Mouse (Mus musculus): ENCODE measurements around the gene Ly6g5c. TPM values are rescaled to one million over a fixed set of nuclear protein-coding genes. Genes with fewer than 3 reads are reported as not detected.
A peak's percentile ranks its signal among the peaks of the same experiment; 100 is the strongest.

The Ly6g5c gene
- polyA plus RNA-seq, 1 experiment, result not detected

DNA sequence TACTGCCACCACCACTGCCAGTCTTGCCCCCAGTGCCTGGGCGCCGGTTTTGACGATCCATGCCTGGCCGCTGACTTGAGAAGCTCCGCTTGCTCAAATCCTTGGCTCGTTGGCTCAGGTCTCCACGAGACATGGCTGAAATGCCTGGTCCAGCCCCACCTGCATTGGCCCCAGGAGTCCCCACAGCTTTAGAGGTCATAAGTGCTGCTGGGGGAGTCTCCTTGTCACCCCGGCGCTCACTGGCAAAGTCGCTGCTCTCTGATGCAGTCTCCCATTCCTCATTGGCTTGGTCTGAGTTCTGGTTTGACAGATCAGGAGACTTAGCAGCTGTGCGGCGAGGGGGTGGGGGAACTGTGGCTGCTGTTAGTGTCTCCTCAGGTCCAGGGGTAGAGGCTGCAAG lies 47.4 kb downstream of the Ly6g5c start:
- Histone ChIP-seq H3ac (ENCODE audit: control insufficient read depth, insufficient read length) (no peak overlapping the region), H3K4me3 (no peak overlapping the region), H3K79me2 (ENCODE audit: control insufficient read depth, insufficient read depth) (peaks cover 23% of the 10 kb centered on the region), H3K27me3 (ENCODE audit: control insufficient read depth, insufficient read depth, insufficient read length) (no peaks in the 10 kb centered on the region), H3K36me3 (ENCODE audit: control insufficient read depth, insufficient read depth) (peaks cover 38% of the 10 kb centered on the region), H3K4me2 (ENCODE audit: low read depth) (no peak overlapping the region)
- no peak for TF ChIP-seq SRF (IDR thresholded peaks at IDR 0.05; ENCODE audit: control insufficient read depth, insufficient read length, low read depth)
- TF ChIP-seq POLR2A (IDR thresholded peaks at IDR 0.05; ENCODE audit: insufficient read length, low read depth), result no peak
- TF ChIP-seq E2F4 (IDR thresholded peaks at IDR 0.05; ENCODE audit: insufficient read depth), result no peak
- TF ChIP-seq TCF12 (IDR thresholded peaks at IDR 0.05; ENCODE audit: insufficient read depth, poor library complexity, severe bottlenecking), result no peak
- no peak for TF ChIP-seq USF1 (IDR thresholded peaks at IDR 0.05; ENCODE audit: low read depth)
- TF ChIP-seq MYOG (IDR thresholded peaks at IDR 0.05; ENCODE audit: control insufficient read depth in 1 of 3, insufficient read depth in 1 of 3, insufficient read length in 2 of 3, low read depth in 2 of 3), result no peak
- TF ChIP-seq MYOD1 (IDR thresholded peaks at IDR 0.05; ENCODE audit: control insufficient read depth in 1 of 3, insufficient read length in 2 of 3, low read depth in 2 of 3), result no peak
- no peak for TF ChIP-seq TCF3 (IDR thresholded peaks at IDR 0.05; ENCODE audit: insufficient read length, low read depth)
- no peak for TF ChIP-seq CEBPB (IDR thresholded peaks at IDR 0.05; ENCODE audit: insufficient read depth, poor library complexity, severe bottlenecking)
- TF ChIP-seq MAX (IDR thresholded peaks at IDR 0.05; ENCODE audit: low read depth), result no peak

- Histone ChIP-seq H3K36me3 (ENCODE audit: control insufficient read depth, insufficient read depth) (peaks cover 48% of the 10 kb centered on the region), H3K4me2 (ENCODE audit: low read depth) (no peak overlapping the region), H3ac (ENCODE audit: control insufficient read depth, insufficient read length) (no peak overlapping the region), H3K27me3 (ENCODE audit: control insufficient read depth, insufficient read depth, insufficient read length) (no peaks in the 10 kb centered on the region), H3K79me2 (ENCODE audit: control insufficient read depth, insufficient read depth) (peaks cover 35% of the 10 kb centered on the region), H3K4me3 (no peak overlapping the region)
- TF ChIP-seq USF1 (IDR thresholded peaks at IDR 0.05; ENCODE audit: low read depth), result no peak
- no peak for TF ChIP-seq MYOG (IDR thresholded peaks at IDR 0.05; ENCODE audit: control insufficient read depth in 1 of 3, insufficient read depth in 1 of 3, insufficient read length in 2 of 3, low read depth in 2 of 3)
- no peak for TF ChIP-seq E2F4 (IDR thresholded peaks at IDR 0.05; ENCODE audit: insufficient read depth)
- no peak for TF ChIP-seq MAX (IDR thresholded peaks at IDR 0.05; ENCODE audit: low read depth)
- TF ChIP-seq POLR2A (IDR thresholded peaks at IDR 0.05; ENCODE audit: insufficient read length, low read depth), result no peak
- no peak for TF ChIP-seq REST (IDR thresholded peaks at IDR 0.05; ENCODE audit: insufficient read depth, insufficient read length)
- TF ChIP-seq MYOD1 (IDR thresholded peaks at IDR 0.05; ENCODE audit: control insufficient read depth in 1 of 3, insufficient read length in 2 of 3, low read depth in 2 of 3), result no peak
- TF ChIP-seq SRF (IDR thresholded peaks at IDR 0.05; ENCODE audit: control insufficient read depth, insufficient read length, low read depth), result no peak
- TF ChIP-seq POLR2AphosphoS2 (IDR thresholded peaks at IDR 0.05; ENCODE audit: insufficient read length, low read depth), result no peak
- no peak for TF ChIP-seq TCF12 (IDR thresholded peaks at IDR 0.05; ENCODE audit: insufficient read depth, poor library complexity, severe bottlenecking)
- TF ChIP-seq TCF3 (IDR thresholded peaks at IDR 0.05; ENCODE audit: insufficient read length, low read depth), result no peak
- TF ChIP-seq CEBPB (IDR thresholded peaks at IDR 0.05; ENCODE audit: insufficient read depth, poor library complexity, severe bottlenecking), result no peak
These were observed 48.6 kb downstream of the Ly6g5c start for GRCm38 (mm10) chr17:35156461-35157200.

- Histone ChIP-seq H3K79me2 (ENCODE audit: control insufficient read depth, insufficient read depth) (peaks cover 41% of the 10 kb centered on the region), H3K4me2 (ENCODE audit: low read depth) (no peak overlapping the region), H3K4me3 (no peak overlapping the region), H3K36me3 (ENCODE audit: control insufficient read depth, insufficient read depth) (peaks cover 53% of the 10 kb centered on the region), H3ac (ENCODE audit: control insufficient read depth, insufficient read length) (no peak overlapping the region), H3K27me3 (ENCODE audit: control insufficient read depth, insufficient read depth, insufficient read length) (no peaks in the 10 kb centered on the region)
- TF ChIP-seq TCF3 (IDR thresholded peaks at IDR 0.05; ENCODE audit: insufficient read length, low read depth), result no peak
- no peak for TF ChIP-seq MAX (IDR thresholded peaks at IDR 0.05; ENCODE audit: low read depth)
- TF ChIP-seq CEBPB (IDR thresholded peaks at IDR 0.05; ENCODE audit: insufficient read depth, poor library complexity, severe bottlenecking), result no peak
- TF ChIP-seq MYOG (IDR thresholded peaks at IDR 0.05; ENCODE audit: control insufficient read depth in 1 of 3, insufficient read depth in 1 of 3, insufficient read length in 2 of 3, low read depth in 2 of 3), result no peak
- TF ChIP-seq USF1 (IDR thresholded peaks at IDR 0.05; ENCODE audit: low read depth), result no peak
- no peak for TF ChIP-seq MYOD1 (IDR thresholded peaks at IDR 0.05; ENCODE audit: control insufficient read depth in 1 of 3, insufficient read length in 2 of 3, low read depth in 2 of 3)
- TF ChIP-seq REST (IDR thresholded peaks at IDR 0.05; ENCODE audit: insufficient read depth, insufficient read length), result no peak
- TF ChIP-seq POLR2AphosphoS2 (IDR thresholded peaks at IDR 0.05; ENCODE audit: insufficient read length, low read depth), result peak; percentile 24
These were observed 49.2 kb downstream of the Ly6g5c start for GRCm38 (mm10) chr17:35157254-35157653.

GRCm38 (mm10) chr17:35157661-35158175 lies 49.6 kb downstream of the Ly6g5c start:
- H3K36me3 ChIP-seq (ENCODE audit: control insufficient read depth, insufficient read depth), result peaks cover 53% of the 10 kb centered on the region
- peaks cover 46% of the 10 kb centered on the region for H3K79me2 ChIP-seq (ENCODE audit: control insufficient read depth, insufficient read depth)
- no peak overlapping the region for H3K4me2 ChIP-seq (ENCODE audit: low read depth)
- H3K27me3 ChIP-seq (ENCODE audit: control insufficient read depth, insufficient read depth, insufficient read length), result no peaks in the 10 kb centered on the region
- no peak overlapping the region for H3ac ChIP-seq (ENCODE audit: control insufficient read depth, insufficient read length)
- no peak overlapping the region for H3K4me3 ChIP-seq
- TF ChIP-seq CEBPB (IDR thresholded peaks at IDR 0.05; ENCODE audit: insufficient read depth, poor library complexity, severe bottlenecking) (no peak), E2F4 (IDR thresholded peaks at IDR 0.05; ENCODE audit: insufficient read depth) (no peak), MAX (IDR thresholded peaks at IDR 0.05; ENCODE audit: low read depth) (no peak), TCF3 (IDR thresholded peaks at IDR 0.05; ENCODE audit: insufficient read length, low read depth) (no peak), TCF12 (IDR thresholded peaks at IDR 0.05; ENCODE audit: insufficient read depth, poor library complexity, severe bottlenecking) (no peak), POLR2AphosphoS2 (IDR thresholded peaks at IDR 0.05; ENCODE audit: insufficient read length, low read depth) (no peak), POLR2A (IDR thresholded peaks at IDR 0.05; ENCODE audit: insufficient read length, low read depth) (no peak), USF1 (IDR thresholded peaks at IDR 0.05; ENCODE audit: low read depth) (no peak), MYOG (IDR thresholded peaks at IDR 0.05; ENCODE audit: control insufficient read depth in 1 of 3, insufficient read depth in 1 of 3, insufficient read length in 2 of 3, low read depth in 2 of 3) (no peak), REST (IDR thresholded peaks at IDR 0.05; ENCODE audit: insufficient read depth, insufficient read length) (no peak), SRF (IDR thresholded peaks at IDR 0.05; ENCODE audit: control insufficient read depth, insufficient read length, low read depth) (no peak), MYOD1 (IDR thresholded peaks at IDR 0.05; ENCODE audit: control insufficient read depth in 1 of 3, insufficient read length in 2 of 3, low read depth in 2 of 3) (no peak)

Measured in myocyte (in vitro differentiated cells).